Mouse (Mus musculus) liver, adult 2 months (tissue): ENCODE results near the gene Btbd17. TPM values are rescaled to one million over a fixed set of nuclear protein-coding genes. Genes with fewer than 3 reads are reported as not detected.

Source experiments
- DNase-seq: peaks from one replicate; pipeline ENCODE4 v3.0.0-alpha.2; 2011; ENCODE audit warnings: low read depth, low spot score; ENCODE audit errors: extremely low read depth
- H3K27ac ChIP-seq: fragments of 200-500 bp; replicated peaks from 2 replicates; pipeline ENCODE4 v1.5.1; 2012; ENCODE audit warnings: low read depth, mild to moderate bottlenecking, control low read depth, inconsistent platforms, low read length; ENCODE audit not compliant: insufficient read depth
- H3K27me3 ChIP-seq: fragments of 200-500 bp; 2 replicates; pipeline ENCODE4 v1.6.1; 2012; ENCODE audit warnings: mild to moderate bottlenecking, moderate library complexity, low read length, inconsistent platforms; ENCODE audit not compliant: control insufficient read depth, insufficient read depth
- H3K36me3 ChIP-seq: fragments of 200-500 bp; 2 replicates; pipeline ENCODE4 v1.6.1; 2012; ENCODE audit warnings: low read length, inconsistent platforms; ENCODE audit not compliant: control insufficient read depth, insufficient read depth
- H3K4me1 ChIP-seq: fragments of 200-500 bp; 2 replicates; pipeline ENCODE4 v1.6.1; 2011; ENCODE audit warnings: low read length; ENCODE audit not compliant: control insufficient read depth, insufficient read depth
- H3K4me3 ChIP-seq: fragments of 200-500 bp; 2 replicates; pipeline ENCODE4 v1.5.1; 2011; ENCODE audit warnings: low read depth, mild to moderate bottlenecking, control low read depth, low read length, moderate library complexity; ENCODE audit not compliant: insufficient read depth
- H3K79me2 ChIP-seq: fragments of 200-500 bp; 2 replicates; pipeline ENCODE4 v1.6.1; 2012; ENCODE audit warnings: inconsistent platforms, mild to moderate bottlenecking, low read length, moderate library complexity; ENCODE audit not compliant: control insufficient read depth, insufficient read depth
- H3K9ac ChIP-seq: fragments of 200-500 bp; 2 replicates; pipeline ENCODE4 v1.6.1; 2012; ENCODE audit warnings: low read depth, mild to moderate bottlenecking, control low read depth, inconsistent platforms, low read length
- CTCF ChIP-seq: fragments of 200-500 bp; IDR thresholded peaks from 2 replicates; pipeline ENCODE4 v1.5.1; 2011; ENCODE audit warnings: low read depth, low read length, control low read depth
- POLR2A ChIP-seq: fragments of 200-500 bp; IDR thresholded peaks from 2 replicates; pipeline ENCODE4 v1.6.1; 2011; ENCODE audit warnings: low read length, control low read depth; ENCODE audit not compliant: insufficient read depth; ENCODE audit errors: extremely low read depth
- WGBS: fragments of 180-500 bp; shearing (Covaris S2); methylation state at CpG from one replicate; pipeline ENCODE4 v1.1.7; 2018; 5-methylcytosine and 5-hydroxymethylcytosine counted together
- polyA plus RNA-seq: library from polyadenylated mRNA; depleted of rRNA; stranded (reverse); fragments of >200 nt; gene quantifications from 2 replicates; pipeline ENCODE4 v1.2.3, GENCODE M21; 2012
- total RNA-seq: library from RNA; depleted of rRNA; stranded (reverse); fragments of >200 nt; gene quantifications from 2 replicates; pipeline ENCODE4 v1.2.3, GENCODE M21; 2014

Btbd17 gene
- total and polyA plus RNA-seq, 2 experiments, result not detected

GRCm38 (mm10) chr11:114820444-114820843, 24.7 kb upstream of the Btbd17 start:
- DNase-seq, result no peak
- H3K27ac ChIP-seq, result no peak overlapping the region
- H3K4me3 ChIP-seq, result no peak overlapping the region
- H3K9ac ChIP-seq, result no peak overlapping the region
- no peaks in the 10 kb centered on the region for H3K27me3 ChIP-seq
- no peaks in the 10 kb centered on the region for H3K79me2 ChIP-seq
- WGBS, result 79% methylated on average over 3 of the region's 3 CpGs
- TF ChIP-seq POLR2A, result no peak
- H3K36me3 ChIP-seq, result no peaks in the 10 kb centered on the region
- H3K4me1 ChIP-seq, result 0 out of 2 replicates have a peak, but pooled peaks cover 2% of the 10 kb centered on the region

GRCm38 (mm10) chr11:114819110-114819509, 23.4 kb upstream of the Btbd17 start:
- H3K4me1 ChIP-seq, result 0 out of 2 replicates have a peak, but pooled peaks cover 2% of the 10 kb centered on the region
- H3K9ac ChIP-seq, result no peak overlapping the region
- no peaks in the 10 kb centered on the region for H3K79me2 ChIP-seq
- DNase-seq, result no peak
- H3K27ac ChIP-seq, result no peak overlapping the region
- H3K36me3 ChIP-seq, result no peaks in the 10 kb centered on the region
- TF ChIP-seq CTCF (no peak), POLR2A (no peak)
- no peaks in the 10 kb centered on the region for H3K27me3 ChIP-seq
- 79% methylated on average over 2 of the region's 2 CpGs for WGBS
- no peak overlapping the region for H3K4me3 ChIP-seq

- H3K27me3 ChIP-seq, result no peaks in the 10 kb centered on the region
- no peak overlapping the region for H3K4me3 ChIP-seq
- H3K9ac ChIP-seq, result no peak overlapping the region
- peak; percentile 24 for DNase-seq
- no peaks in the 10 kb centered on the region for H3K79me2 ChIP-seq
- WGBS, result 90% methylated on average over 7 of the region's 7 CpGs
- no peak overlapping the region for H3K27ac ChIP-seq
- H3K4me1 ChIP-seq, result 0 out of 2 replicates have a peak, but pooled peaks cover 2% of the 10 kb centered on the region
- TF ChIP-seq CTCF (no peak), POLR2A (no peak)
- no peaks in the 10 kb centered on the region for H3K36me3 ChIP-seq
These were observed 22.4 kb upstream of the Btbd17 start for GRCm38 (mm10) chr11:114818185-114818584.

GRCm38 (mm10) chr11:114816934-114817333, 21.2 kb upstream of the Btbd17 start:
- TF ChIP-seq POLR2A, result no peak
- TF ChIP-seq CTCF, result no peak
- WGBS, result 93% methylated on average over 4 of the region's 4 CpGs
- Histone ChIP-seq H3K9ac (no peak overlapping the region), H3K27me3 (no peaks in the 10 kb centered on the region), H3K4me3 (no peak overlapping the region), H3K79me2 (no peaks in the 10 kb centered on the region), H3K36me3 (no peaks in the 10 kb centered on the region), H3K27ac (no peak overlapping the region), H3K4me1 (peaks cover 2% of the 10 kb centered on the region; the same call in 1 of the 2 replicates)
- DNase-seq, result no peak

- Histone ChIP-seq H3K27me3 (no peaks in the 10 kb centered on the region), H3K4me1 (peaks cover 2% of the 10 kb centered on the region; the same call in 1 of the 2 replicates), H3K9ac (no peak overlapping the region), H3K27ac (no peak overlapping the region), H3K36me3 (no peaks in the 10 kb centered on the region), H3K4me3 (no peak overlapping the region), H3K79me2 (no peaks in the 10 kb centered on the region)
- no peak for DNase-seq
- TF ChIP-seq POLR2A, result no peak
- TF ChIP-seq CTCF, result no peak
- WGBS, result 89% methylated on average over 11 of the region's 11 CpGs
These were observed 19.3 kb upstream of the Btbd17 start for GRCm38 (mm10) chr11:114814873-114815592.

GRCm38 (mm10) chr11:114812731-114813240, 17.0 kb upstream of the Btbd17 start:
- TF ChIP-seq CTCF (peak; percentile 95), POLR2A (no peak)
- 26% methylated on average over 6 of the region's 6 CpGs for WGBS
- DNase-seq, result peak; percentile 51
- H3K9ac ChIP-seq, result no peak overlapping the region
- H3K79me2 ChIP-seq, result no peaks in the 10 kb centered on the region
- H3K36me3 ChIP-seq, result no peaks in the 10 kb centered on the region
- H3K27me3 ChIP-seq, result no peaks in the 10 kb centered on the region
- no peak overlapping the region for H3K4me3 ChIP-seq
- no peak overlapping the region for H3K27ac ChIP-seq
- H3K4me1 ChIP-seq, result peaks cover 2% of the 10 kb centered on the region; the same call in 1 of the 2 replicates
